Mouse (Mus musculus) myocyte (in vitro differentiated cells): ENCODE data around the gene Bst1.

Source experiments
- E2F4 ChIP-seq: IDR thresholded peaks from one replicate; pipeline ENCODE4 v1.6.1; 2011; ENCODE audit warnings: mild to moderate bottlenecking, control low read depth, moderate library complexity; ENCODE audit not compliant: insufficient read depth
- TCF3 ChIP-seq: IDR thresholded peaks from one replicate; pipeline ENCODE4 v1.6.1; 2011; ENCODE audit warnings: low read depth, control low read depth; ENCODE audit not compliant: insufficient read length

- no peak for TF ChIP-seq TCF3
- no peak for TF ChIP-seq E2F4
These were observed 41.4 kb downstream of the Bst1 start for GRCm38 (mm10) chr5:43860096-43860495.
